Mouse (Mus musculus): ENCODE measurements around the gene Msantd2.

- TF ChIP-seq POLR2A (IDR thresholded peaks at IDR 0.05; ENCODE audit: control insufficient read depth, low read depth, low read length): no peak
- no peak for TF ChIP-seq CTCF (IDR thresholded peaks at IDR 0.05; ENCODE audit: control insufficient read depth, insufficient read depth, insufficient replicate concordance, low read depth, low read length)
Observed at GRCm38 (mm10) chr9:37539170-37540025, 50.3 kb downstream of the Msantd2 start, which contains the start of gene Vsig2.

Data from testis, adult 2 months (tissue).